Mouse (Mus musculus) E14TG2a.4 (cell line): ENCODE measurements at regions not wholly inside any gene's neighbourhood (a gene's known extent, or its start where the extent isn't known, plus 50 kb on each side); places are given as distances from the start of the nearest gene placed in this dataset.

Experiments
- H3K27me3 ChIP-seq: 2 replicates; pipeline ENCODE4 v1.6.1; 2014; ENCODE audit warnings: low read length, control low read depth; ENCODE audit not compliant: insufficient read depth
- H3K36me3 ChIP-seq: 2 replicates; pipeline ENCODE4 v1.6.1; 2014; ENCODE audit warnings: low read length, control low read depth; ENCODE audit not compliant: insufficient read depth
- H3K4me1 ChIP-seq: replicated peaks from 2 replicates; pipeline ENCODE4 v1.6.1; 2014; ENCODE audit warnings: low read depth, low read length, control low read depth
- H3K4me3 ChIP-seq: replicated peaks from 2 replicates; pipeline ENCODE4 v1.5.1; 2014; ENCODE audit warnings: mild to moderate bottlenecking, low read length
- H3K9me3 ChIP-seq: 2 replicates; pipeline ENCODE4 v1.6.1; 2014; ENCODE audit warnings: low read length, control low read depth
- CTCF ChIP-seq: conservative IDR thresholded peaks from 2 replicates; pipeline ENCODE4 v1.5.1; 2014; ENCODE audit warnings: low read length
- NANOG ChIP-seq: IDR thresholded peaks from 2 replicates; pipeline ENCODE4 v1.6.1; 2014; ENCODE audit warnings: borderline replicate concordance, low read length, mixed read lengths
- POU5F1 ChIP-seq: IDR thresholded peaks from 2 replicates; pipeline ENCODE4 v1.6.1; 2014; ENCODE audit warnings: low read length, borderline replicate concordance

- peaks cover 5% of the 10 kb centered on the region; the same call in 1 of the 2 replicates for H3K9me3 ChIP-seq
- H3K27me3 ChIP-seq = no peaks in the 10 kb centered on the region
- no peaks in the 10 kb centered on the region for H3K4me1 ChIP-seq
- no peak for TF ChIP-seq CTCF
- TF ChIP-seq NANOG = no peak
- no peak for TF ChIP-seq POU5F1
- H3K36me3 ChIP-seq = no peaks in the 10 kb centered on the region
- no peak overlapping the region for H3K4me3 ChIP-seq
These were observed 524.6 kb upstream of the Pdzrn3 start for GRCm38 (mm10) chr6:101902276-101902675.

- TF ChIP-seq NANOG (no peak), POU5F1 (no peak), CTCF (no peak)
- H3K36me3 ChIP-seq = no peaks in the 10 kb centered on the region
- no peaks in the 10 kb centered on the region for H3K27me3 ChIP-seq
- H3K4me3 ChIP-seq = no peak overlapping the region
- H3K9me3 ChIP-seq = peaks cover 5% of the 10 kb centered on the region; the same call in 1 of the 2 replicates
- H3K4me1 ChIP-seq = no peaks in the 10 kb centered on the region
These were observed 520.8 kb upstream of the Pdzrn3 start for GRCm38 (mm10) chr6:101898544-101898943.

DNA sequence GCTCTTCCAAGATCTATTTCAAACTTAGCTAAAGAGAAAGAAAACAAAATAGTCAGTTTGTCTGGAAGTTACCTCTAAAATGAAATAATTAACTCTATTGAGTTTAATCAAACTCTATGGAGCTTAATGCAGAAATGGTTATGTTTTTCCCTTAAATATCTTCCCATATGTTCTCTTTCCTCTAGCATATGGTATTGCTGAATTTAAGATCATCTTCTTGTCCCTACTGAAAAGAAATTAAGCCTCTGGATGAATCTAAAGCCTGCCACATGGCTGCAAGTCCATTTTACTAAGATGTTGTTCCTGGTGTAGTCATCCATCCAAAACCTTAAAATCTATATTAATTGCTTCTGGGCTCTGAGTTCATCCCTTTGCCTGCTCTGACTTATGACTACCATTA, 513.0 kb upstream of the Pdzrn3 start:
- H3K9me3 ChIP-seq = 0 out of 2 replicates have a peak, but pooled peaks cover 3% of the 10 kb centered on the region
- TF ChIP-seq NANOG = no peak
- TF ChIP-seq CTCF = no peak
- TF ChIP-seq POU5F1 = no peak
- no peaks in the 10 kb centered on the region for H3K27me3 ChIP-seq
- no peak overlapping the region for H3K4me3 ChIP-seq
- no peaks in the 10 kb centered on the region for H3K36me3 ChIP-seq
- 0 out of 2 replicates have a peak, but pooled peaks cover 5% of the 10 kb centered on the region for H3K4me1 ChIP-seq

GRCm38 (mm10) chr6:101882938-101883337, 505.2 kb upstream of the Pdzrn3 start:
- peaks cover 6% of the 10 kb centered on the region; the same call in 1 of the 2 replicates for H3K4me1 ChIP-seq
- H3K9me3 ChIP-seq = peaks cover 9% of the 10 kb centered on the region; the same call in 1 of the 2 replicates
- no peaks in the 10 kb centered on the region for H3K36me3 ChIP-seq
- TF ChIP-seq CTCF (no peak), POU5F1 (no peak), NANOG (no peak)
- no peak overlapping the region for H3K4me3 ChIP-seq
- no peaks in the 10 kb centered on the region for H3K27me3 ChIP-seq

- no peak for TF ChIP-seq POU5F1
- TF ChIP-seq NANOG = no peak
- no peak for TF ChIP-seq CTCF
- Histone ChIP-seq H3K36me3 (no peaks in the 10 kb centered on the region), H3K4me1 (no peaks in the 10 kb centered on the region), H3K4me3 (no peak overlapping the region), H3K9me3 (peaks cover 5% of the 10 kb centered on the region), H3K27me3 (no peaks in the 10 kb centered on the region)
These were observed 497.2 kb upstream of the Pdzrn3 start for GRCm38 (mm10) chr6:101874894-101875293.

DNA sequence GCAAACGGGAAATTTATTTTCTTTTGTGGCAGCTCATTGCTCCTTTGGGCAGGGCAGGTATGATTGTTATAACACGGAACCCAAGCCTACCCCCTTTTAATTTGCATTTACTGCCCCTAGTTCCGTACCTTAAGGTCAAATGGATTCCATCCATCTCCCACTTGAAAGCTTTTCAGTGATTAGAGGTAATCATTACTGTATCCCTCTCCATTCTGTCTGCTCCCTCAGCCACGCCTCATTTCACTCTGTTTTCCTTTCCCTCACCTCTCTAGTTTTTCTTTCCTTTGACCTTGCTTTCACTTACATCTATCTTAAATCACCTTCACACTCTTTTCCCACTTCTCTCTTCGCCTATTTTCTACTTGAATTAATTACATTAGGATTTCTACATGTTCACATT, 481.2 kb upstream of the Pdzrn3 start:
- H3K36me3 ChIP-seq = no peaks in the 10 kb centered on the region
- H3K4me3 ChIP-seq = no peak overlapping the region
- H3K9me3 ChIP-seq = no peaks in the 10 kb centered on the region
- no peaks in the 10 kb centered on the region for H3K4me1 ChIP-seq
- TF ChIP-seq POU5F1 (no peak), NANOG (no peak), CTCF (no peak)
- H3K27me3 ChIP-seq = no peaks in the 10 kb centered on the region

- Histone ChIP-seq H3K4me1 (no peaks in the 10 kb centered on the region), H3K27me3 (no peaks in the 10 kb centered on the region), H3K36me3 (no peaks in the 10 kb centered on the region), H3K9me3 (peaks cover 19% of the 10 kb centered on the region), H3K4me3 (no peak overlapping the region)
- TF ChIP-seq POU5F1 = no peak
- TF ChIP-seq CTCF = no peak
- TF ChIP-seq NANOG = no peak
These were observed 463.0 kb upstream of the Pdzrn3 start for GRCm38 (mm10) chr6:101840695-101841094.

DNA sequence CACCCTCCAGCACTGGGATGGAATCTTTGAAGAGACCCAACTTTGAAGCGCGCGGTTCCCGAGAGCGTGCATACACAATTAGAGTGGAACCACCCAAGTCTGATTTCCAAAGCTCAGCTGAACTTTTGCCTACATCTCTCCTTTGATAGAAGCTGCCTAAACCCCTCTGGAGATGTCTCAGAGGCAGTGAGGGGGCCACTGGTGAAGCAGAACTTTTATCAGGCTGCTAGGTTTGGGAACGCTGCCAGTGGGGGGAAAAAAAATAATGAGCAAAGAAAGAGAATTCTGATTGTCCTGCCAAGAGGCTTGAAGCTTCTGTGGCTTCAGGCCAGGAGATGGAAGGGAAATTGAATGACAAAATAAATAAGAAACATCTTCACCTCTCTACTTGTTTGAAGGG, 459.9 kb upstream of the Pdzrn3 start:
- Histone ChIP-seq H3K36me3 (no peaks in the 10 kb centered on the region), H3K27me3 (no peaks in the 10 kb centered on the region), H3K4me1 (no peaks in the 10 kb centered on the region), H3K9me3 (peaks cover 19% of the 10 kb centered on the region), H3K4me3 (no peak overlapping the region)
- TF ChIP-seq NANOG (no peak), POU5F1 (no peak), CTCF (no peak)

DNA sequence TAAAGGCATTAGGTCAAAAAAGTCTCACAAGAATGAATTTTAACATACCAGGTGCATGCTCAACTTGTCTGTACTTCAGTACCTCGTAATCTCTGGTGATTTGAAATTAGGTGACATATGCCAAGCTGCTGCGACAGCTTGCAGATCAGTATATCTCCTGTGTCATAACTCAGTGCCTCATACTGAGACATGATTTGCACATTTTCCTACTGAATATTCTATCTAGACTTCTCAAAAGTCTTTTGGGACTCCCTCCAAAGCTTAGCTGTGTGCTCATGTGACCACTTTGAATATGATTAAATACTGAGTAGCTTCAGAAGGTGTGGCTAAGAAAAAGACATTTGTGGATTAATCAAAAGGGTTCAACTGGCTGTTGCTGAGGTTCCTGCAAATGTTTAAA, 416.3 kb upstream of the Pdzrn3 start:
- no peak overlapping the region for H3K4me3 ChIP-seq
- no peaks in the 10 kb centered on the region for H3K36me3 ChIP-seq
- H3K9me3 ChIP-seq = no peaks in the 10 kb centered on the region
- H3K27me3 ChIP-seq = no peaks in the 10 kb centered on the region
- H3K4me1 ChIP-seq = no peaks in the 10 kb centered on the region
- no peak for TF ChIP-seq POU5F1
- no peak for TF ChIP-seq CTCF
- no peak for TF ChIP-seq NANOG
